Mouse (Mus musculus): ENCODE results near the gene Zfp101.

The Zfp101 gene

GRCm38 (mm10) chr17:33394182-33395034 lies at the start of gene Zfp101:
TSS of gene Zfp101 (minus strand) at chr17:33394641.
- DNase-seq (ENCODE audit: low spot score in 2 of 2) = peak; percentile 96 to 98

GRCm38 (mm10) chr17:33441159-33441558 lies 46.7 kb upstream of the Zfp101 start:
- no peak for DNase-seq (ENCODE audit: low spot score in 2 of 2)

- no peak for DNase-seq (ENCODE audit: low spot score in 2 of 2)
These were observed 45.5 kb upstream of the Zfp101 start for GRCm38 (mm10) chr17:33439922-33440321.

- DNase-seq (ENCODE audit: low spot score in 2 of 2) = peak; percentile 69 to 79
These were observed 44.7 kb upstream of the Zfp101 start for GRCm38 (mm10) chr17:33439148-33439547.

- DNase-seq (ENCODE audit: low spot score in 2 of 2) = no peak
These were observed 37.8 kb upstream of the Zfp101 start, which contains the start of gene Actl9 for GRCm38 (mm10) chr17:33432019-33432946. TSS of gene Actl9 (plus strand) at chr17:33432896.

- no peak for DNase-seq (ENCODE audit: low spot score in 2 of 2)
These were observed 2.2 kb downstream of the Zfp101 start for GRCm38 (mm10) chr17:33392271-33392670.

- DNase-seq (ENCODE audit: low spot score in 2 of 2) = no peak
These were observed 8.7 kb downstream of the Zfp101 start for GRCm38 (mm10) chr17:33385705-33386104.

- no peak for DNase-seq (ENCODE audit: low spot score in 2 of 2)
These were observed 21.6 kb downstream of the Zfp101 start for GRCm38 (mm10) chr17:33372795-33373194.

GRCm38 (mm10) chr17:33358411-33359384 lies 35.7 kb downstream of the Zfp101 start, which contains the start of gene Zfp81:
TSS of gene Zfp81 (minus strand) at chr17:33358878.
- peak; percentile 93 to 96 for DNase-seq (ENCODE audit: low spot score in 2 of 2)

GRCm38 (mm10) chr17:33352981-33353380 lies 41.5 kb downstream of the Zfp101 start:
- no peak for DNase-seq (ENCODE audit: low spot score in 2 of 2)
